Mouse (Mus musculus): Measurements from ENCODE around the gene Hoxd8. TPM values are rescaled to one million over a fixed set of nuclear protein-coding genes. Genes with fewer than 3 reads are reported as not detected.

Gene Hoxd8
- total RNA-seq, 2 experiments from 2014 or later: not detected

DNA sequence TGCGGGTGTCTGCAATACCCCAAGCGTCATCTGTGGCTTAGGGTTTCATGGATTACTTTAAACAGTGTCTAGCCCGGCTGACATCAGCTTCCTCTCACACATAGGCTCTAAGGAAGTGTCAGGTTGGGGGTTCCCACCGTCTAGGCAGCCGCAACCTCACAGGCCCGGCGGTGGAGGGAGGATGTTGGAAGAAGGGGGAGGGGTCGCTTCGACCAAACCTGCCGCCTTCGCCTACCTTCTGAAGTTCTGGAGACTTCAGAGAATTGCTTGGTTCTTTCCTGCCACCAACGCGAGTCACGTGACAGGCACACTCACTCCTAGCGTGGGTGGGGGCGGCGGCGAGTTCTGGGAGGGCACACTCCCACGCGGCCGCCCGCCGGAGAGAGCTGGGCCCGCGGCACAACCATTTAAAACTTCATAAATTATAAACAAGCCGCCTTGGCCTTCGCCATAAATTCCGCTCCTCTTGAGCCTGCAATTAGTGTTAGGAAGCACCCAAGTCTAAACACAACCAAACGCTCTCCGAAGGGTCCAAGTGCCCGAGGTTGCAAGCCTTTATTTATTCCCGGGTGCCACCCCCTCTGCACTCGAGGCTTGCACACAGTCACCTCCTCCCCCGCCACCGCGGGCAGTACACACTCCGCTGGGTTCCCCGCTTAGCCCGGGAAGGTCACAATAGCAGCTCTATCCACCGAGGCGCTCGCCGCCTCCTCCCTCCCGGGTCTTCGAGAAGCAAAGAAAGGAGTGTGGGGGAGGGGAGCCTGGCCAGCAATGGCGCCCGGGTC is 45.1 kb downstream of the Hoxd8 start:
- no peak for DNase-seq (ENCODE audit: low spot score in 2 of 2)

DNA sequence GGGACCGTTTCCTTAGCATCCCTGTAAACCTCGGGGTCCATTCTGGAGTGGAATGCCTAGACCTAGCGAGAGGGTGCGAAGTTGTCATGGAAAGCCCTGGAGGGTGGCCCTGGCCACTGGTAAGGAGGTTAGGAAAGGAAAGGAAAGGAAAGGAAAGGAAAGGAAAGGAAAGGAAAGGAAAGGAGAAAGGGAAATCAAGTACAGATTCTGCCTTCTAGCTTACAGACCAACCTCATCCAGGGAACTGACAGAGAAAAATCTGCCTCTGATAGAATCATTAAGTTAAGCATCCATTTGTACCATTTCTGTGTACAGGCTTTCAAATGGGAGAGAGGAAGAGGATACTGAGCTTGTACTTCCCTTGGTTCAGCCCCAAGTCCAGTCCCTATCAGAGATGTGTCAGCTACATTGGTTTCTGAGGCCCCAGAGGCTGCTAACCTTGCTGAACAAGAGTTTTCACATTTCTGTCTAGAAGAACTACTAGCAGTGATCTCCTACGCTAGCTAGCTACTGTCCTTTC is 46.4 kb downstream of the Hoxd8 start:
- DNase-seq (ENCODE audit: low spot score in 2 of 2): no peak

DNA sequence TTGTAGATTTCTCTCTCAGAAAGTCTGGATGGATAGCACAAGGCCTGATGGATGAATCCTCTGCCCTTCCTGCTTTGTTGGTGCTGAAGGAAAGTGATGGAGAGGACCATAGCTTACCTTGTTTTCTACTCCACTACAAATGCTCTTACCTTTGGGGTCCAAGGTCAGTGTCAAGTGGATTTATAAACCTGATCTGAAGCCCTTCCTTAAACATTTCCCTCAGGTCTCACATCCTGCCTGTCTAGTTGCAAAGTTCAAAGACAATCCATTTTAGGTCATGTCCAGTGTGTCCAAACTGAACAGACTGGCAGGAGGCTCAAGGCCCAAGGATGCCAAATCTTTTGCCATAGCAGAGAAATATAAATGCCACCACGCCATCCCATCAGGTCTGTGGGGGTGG is 47.4 kb downstream of the Hoxd8 start:
- DNase-seq (ENCODE audit: low spot score in 2 of 2): no peak

DNA sequence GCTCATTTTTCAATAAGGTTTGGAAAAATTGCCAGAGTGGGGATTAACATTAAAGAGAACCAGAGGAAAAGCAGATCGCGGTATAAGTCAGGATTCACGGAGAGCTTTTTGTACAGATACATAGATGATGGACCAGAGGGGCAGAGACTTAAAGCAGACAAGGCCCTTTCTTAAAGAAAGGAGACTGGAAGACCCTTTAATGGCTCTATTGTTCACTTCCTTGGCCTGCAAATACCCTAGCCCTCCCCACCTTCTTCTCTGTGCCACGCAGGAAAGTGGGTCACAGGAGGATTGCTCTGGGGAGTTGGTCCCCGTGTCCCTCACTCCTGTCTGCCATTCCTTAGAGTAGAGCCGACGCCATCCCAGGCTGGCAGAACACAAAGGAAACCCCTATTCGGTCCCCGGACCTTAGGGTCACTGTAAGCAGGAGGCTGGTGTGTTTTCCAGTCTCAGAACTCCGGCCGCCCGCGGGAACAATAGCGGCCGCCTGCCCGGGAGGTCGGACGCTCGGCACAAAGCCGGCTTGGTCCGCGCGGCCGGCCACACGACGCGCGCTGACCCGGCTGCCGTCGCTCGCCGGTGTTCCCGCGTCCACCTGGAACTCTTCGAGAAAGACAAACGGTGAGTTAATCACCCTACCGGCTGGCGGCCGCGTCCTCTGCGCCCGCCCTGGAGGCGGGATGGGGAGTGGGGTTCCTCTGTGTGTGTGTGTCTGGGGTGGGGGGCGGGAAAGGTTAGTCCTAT is 48.2 kb downstream of the Hoxd8 start:
- no peak for DNase-seq (ENCODE audit: low spot score in 2 of 2)

DNA sequence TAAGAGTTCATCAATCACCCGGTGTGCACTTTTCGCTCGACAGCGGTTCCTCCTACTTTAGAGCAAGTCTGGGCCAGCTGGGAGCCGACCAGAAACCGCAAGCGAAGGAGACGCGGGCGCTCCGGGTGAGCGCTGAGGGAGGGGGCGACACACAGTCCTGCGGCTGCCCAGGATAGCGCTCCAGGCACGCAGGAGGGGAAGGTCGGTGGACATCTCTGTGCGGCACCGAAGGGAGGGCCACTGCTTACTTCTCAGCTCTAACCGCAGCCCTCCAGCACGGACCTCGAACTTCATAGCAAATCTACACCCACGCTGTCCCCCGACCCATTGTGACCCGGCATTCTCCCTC is 48.7 kb downstream of the Hoxd8 start:
- no peak for DNase-seq (ENCODE audit: low spot score in 2 of 2)

DNA sequence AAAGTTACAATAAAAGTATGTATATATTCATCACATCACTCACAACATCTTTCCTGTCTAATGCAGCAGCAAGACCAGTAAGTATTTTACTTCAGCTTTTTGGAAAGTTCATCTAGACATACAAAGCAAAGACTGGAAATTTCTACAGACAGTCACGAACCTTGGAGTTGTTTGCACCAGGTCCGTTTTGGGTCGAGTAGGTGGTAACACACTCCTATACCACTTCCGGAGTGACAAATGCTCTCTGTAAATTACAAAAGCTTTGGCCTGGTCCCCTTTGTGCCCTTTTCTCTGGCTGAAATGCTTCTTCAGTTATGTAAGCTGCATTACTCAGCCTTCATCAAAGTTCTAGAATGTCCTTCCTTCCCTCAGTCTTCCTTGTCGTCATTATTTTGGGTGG is 49.3 kb downstream of the Hoxd8 start:
- DNase-seq (ENCODE audit: low spot score in 2 of 2): no peak

Small RNA genes lying within 50 kb of the gene (microRNA-seq; reads per million reads assigned to microRNA genes)
- 0 reads per million in 2 experiments for gene Gm44463
- gene Mir10b: 4.5 to 39.4 reads per million in 2 experiments

Other genes with a start within 250 kb of the Hoxd8 start
- 10 to 100 TPM; 52.9 to 55.9 TPM for gene Lnpk, start 125.2 kb upstream of the Hoxd8 start, total RNA-seq (2021)
- not detected for gene Evx2, start 45.1 kb upstream of the Hoxd8 start, total RNA-seq (2021)
- not detected for gene Hoxd13, start 36.3 kb upstream of the Hoxd8 start, total RNA-seq (2021)
- not detected for gene Hoxd12, start 29.6 kb upstream of the Hoxd8 start, total RNA-seq (2021)
- gene Hoxd11, start 25.1 kb upstream of the Hoxd8 start, total RNA-seq (2021): not detected
- not detected for gene Hoxd10, start 12.7 kb upstream of the Hoxd8 start, total RNA-seq (2021)
- gene Hoxd9, start 6.9 kb upstream of the Hoxd8 start, total RNA-seq (2021): not detected
- gene Hoxd3, start 7.3 kb downstream of the Hoxd8 start, total RNA-seq (2021): not detected
- gene Hoxd4, start 7.3 kb downstream of the Hoxd8 start, total RNA-seq (2021): not detected
- not detected for gene Gm28230, start 22.1 kb downstream of the Hoxd8 start, total RNA-seq (2021)
- gene Hoxd1, start 58.4 kb downstream of the Hoxd8 start, total RNA-seq (2021): under 1 TPM; 0.19 to 0.23 TPM
- 10 to 100 TPM; 46.0 to 50.2 TPM for gene Mtx2, start 121.2 kb downstream of the Hoxd8 start, total RNA-seq (2021)

Data from layer of hippocampus, postnatal 14 days (tissue).